Mouse (Mus musculus) erythroblast, embryonic 14.5 days (primary cell): ENCODE measurements around the gene Xpnpep1.

ENCODE experiments used
- GATA1 ChIP-seq: IDR thresholded peaks from 2 replicates; pipeline ENCODE4 v1.6.1; 2012; ENCODE audit warnings: low read length, inconsistent platforms, mixed read lengths
- TAL1 ChIP-seq: IDR thresholded peaks from 3 replicates; pipeline ENCODE4 v1.6.1; 2012; ENCODE audit warnings: low read length, inconsistent platforms, mixed read lengths

DNA sequence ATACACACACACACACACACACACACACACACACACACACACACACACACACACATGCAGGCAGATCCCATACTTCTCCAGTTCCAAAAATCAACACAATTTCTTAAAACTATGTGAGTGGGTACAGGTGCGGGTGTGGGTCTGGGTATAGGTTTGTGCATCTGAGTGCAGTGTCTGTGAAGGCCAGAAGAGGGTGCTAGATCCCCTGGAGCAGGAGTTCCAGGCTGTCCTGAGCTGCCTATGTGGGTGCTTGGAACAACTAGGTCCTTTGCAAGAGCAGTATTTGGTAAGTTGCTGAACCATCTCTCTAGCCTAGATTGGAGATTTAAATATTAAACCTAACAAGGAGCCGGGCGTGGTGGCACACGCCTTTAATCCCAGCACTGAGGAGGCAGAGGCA lies 33.5 kb upstream of the Xpnpep1 start:
- no peak for TF ChIP-seq GATA1
- TF ChIP-seq TAL1: no peak
